8 mouse cellular contexts compared by ENCODE assay signal in genomic region chr6:128760416-128761143, GRCm38 (mm10). TPM values are rescaled to one million over a fixed set of nuclear protein-coding genes. Genes with fewer than 3 reads are reported as not detected.
DNase-seq lines count a peak whose midpoint lies in the region; ATAC-seq and TF ChIP-seq lines count a peak whose summit lies in the region.
"Not testable (repeated sequence)": the region's sequence is repeated elsewhere in the genome, so short reads cannot be mapped to it uniquely, and the experiment has no call there.

No protein-coding gene starts in this region.

- H3K27me3 ChIP-seq in embryonic facial prominence, embryonic 12.5 days; kidney, adult 2 months (replicated peaks; ENCODE audit: control insufficient read depth, insufficient read depth, low read length); limb, embryonic 12.5 days; midbrain, embryonic 14.5 days (ENCODE audit: control insufficient read depth, insufficient read depth, low read length): not testable (repeated sequence)

- not testable (repeated sequence) for H3K4me1 ChIP-seq in embryonic facial prominence, embryonic 12.5 days; kidney, adult 2 months (ENCODE audit: control insufficient read depth, insufficient read depth, low read length); limb, embryonic 12.5 days (replicated peaks); midbrain, embryonic 14.5 days (ENCODE audit: control insufficient read depth, insufficient read depth, low read length)

- H3K9ac ChIP-seq in embryonic facial prominence, embryonic 12.5 days, result peak overlapping the region; percentile 47
- H3K9ac ChIP-seq in limb, embryonic 12.5 days (replicated peaks), result peak overlapping the region; percentile 60
- H3K9ac ChIP-seq in midbrain, embryonic 14.5 days (replicated peaks; ENCODE audit: low read length), result peak overlapping the region; percentile 70

- ATAC-seq in embryonic facial prominence, embryonic 12.5 days (ENCODE audit: insufficient number of reproducible peaks, insufficient read depth, low FRiP score, low TSS enrichment), result peak; percentile 59
- peak; percentile 62 for ATAC-seq in limb, embryonic 12.5 days (ENCODE audit: insufficient number of reproducible peaks, insufficient read depth, low FRiP score, low TSS enrichment, low read depth)
- peak; percentile 81 for ATAC-seq in midbrain, embryonic 14.5 days (ENCODE audit: low FRiP score, low TSS enrichment)

- peak overlapping the region; percentile 39 for H3K4me2 ChIP-seq in embryonic facial prominence, embryonic 12.5 days (replicated peaks)
- H3K4me2 ChIP-seq in limb, embryonic 12.5 days, result peak overlapping the region; percentile 43
- peak overlapping the region; percentile 45 for H3K4me2 ChIP-seq in midbrain, embryonic 14.5 days (ENCODE audit: low read length)

- not testable (repeated sequence) for TF ChIP-seq POLR2A in kidney, adult 2 months (IDR thresholded peaks at IDR 0.05; ENCODE audit: low read depth, low read length)

- under 1% methylated on average over 44 of the region's 44 CpGs for WGBS in embryonic facial prominence, embryonic 12.5 days
- WGBS in kidney, adult 2 months, result under 1% methylated on average over 44 of the region's 44 CpGs
- WGBS in limb, embryonic 12.5 days, result under 1% methylated on average over 44 of the region's 44 CpGs
- under 1% methylated on average over 44 of the region's 44 CpGs for WGBS in midbrain, embryonic 14.5 days

- not testable (repeated sequence) for H3K36me3 ChIP-seq in embryonic facial prominence, embryonic 12.5 days; kidney, adult 2 months (ENCODE audit: control insufficient read depth, insufficient read depth, low read length); limb, embryonic 12.5 days; midbrain, embryonic 14.5 days (ENCODE audit: control insufficient read depth, insufficient read depth, low read length)

- peak; percentile 61 for TF ChIP-seq CTCF in kidney, adult 2 months (conservative IDR thresholded peaks at IDR 0.05; ENCODE audit: insufficient read depth, insufficient read length, low read depth, low read length)

- peak overlapping the region; percentile 57 for H3K4me3 ChIP-seq in embryonic facial prominence, embryonic 12.5 days
- peak overlapping the region; percentile 76 for H3K4me3 ChIP-seq in kidney, adult 2 months (ENCODE audit: insufficient read depth, low read depth, low read length)
- peak overlapping the region; percentile 57 for H3K4me3 ChIP-seq in limb, embryonic 12.5 days (replicated peaks)
- peak overlapping the region; percentile 58 for H3K4me3 ChIP-seq in midbrain, embryonic 14.5 days (replicated peaks; ENCODE audit: low read depth, low read length)

- DNase-seq in 3134 (ENCODE audit: extremely low read depth, insufficient read length, low spot score), result peak; percentile 91
- DNase-seq in adrenal gland, postnatal 36 days, result peak; percentile 82 to 83
- peak; percentile 91 to 96 for DNase-seq in heart, adult 18-20 months
- DNase-seq in kidney, adult 2 months, result peak; percentile 92
- DNase-seq in midbrain, embryonic 14.5 days, result peak; percentile 92
- peak; percentile 89 for DNase-seq in spleen, adult 12 weeks (ENCODE audit: low spot score)

- peak overlapping the region; percentile 86 for H3K27ac ChIP-seq in embryonic facial prominence, embryonic 12.5 days
- H3K27ac ChIP-seq in kidney, adult 2 months (ENCODE audit: insufficient read depth, low read depth, low read length), result peak overlapping the region; percentile 68; the same call in 1 of the 2 replicates
- peak overlapping the region; percentile 86 for H3K27ac ChIP-seq in limb, embryonic 12.5 days
- H3K27ac ChIP-seq in midbrain, embryonic 14.5 days (replicated peaks; ENCODE audit: low read depth, low read length), result peak overlapping the region; percentile 89

- H3K9me3 ChIP-seq in embryonic facial prominence, embryonic 12.5 days; limb, embryonic 12.5 days; midbrain, embryonic 14.5 days (ENCODE audit: control insufficient read depth, low read length): not testable (repeated sequence)

RNA-seq across cellular contexts. Expression of gene Klrb1c, which starts 28.4 kb away (rescaled TPM):
- under 1 TPM; 0.16 to 0.20 TPM for total RNA-seq in adrenal gland, postnatal 36 days (2021)
- not detected in 2 replicates for polyA plus RNA-seq in embryonic facial prominence, embryonic 12.5 days (2016; fragmentation: Nextera tagmentation; extraction: Ambion mirVana)
- total RNA-seq in heart, adult 18-20 months (2021), result not detected
- 0.15 and 0.31 TPM in 2 replicates for polyA plus RNA-seq in kidney, adult 2 months (2012; rRNA removed)
- not detected in 2 replicates for polyA plus RNA-seq in limb, embryonic 12.5 days (2016; fragmentation: Nextera tagmentation; extraction: Ambion mirVana)
- polyA plus RNA-seq in midbrain, embryonic 14.5 days (2014; fragmentation: Nextera tagmentation; extraction: Ambion mirVana), result not detected in 2 replicates

RNA-seq across cellular contexts. Expression of gene Klrb1, which starts 37.7 kb away (rescaled TPM):
- total RNA-seq in adrenal gland, postnatal 36 days (2021), result not detected
- not detected in 2 replicates for polyA plus RNA-seq in embryonic facial prominence, embryonic 12.5 days (2016; fragmentation: Nextera tagmentation; extraction: Ambion mirVana)
- total RNA-seq in heart, adult 18-20 months (2021), result not detected
- polyA plus RNA-seq in kidney, adult 2 months (2012; rRNA removed), result not detected in 2 replicates
- polyA plus RNA-seq in limb, embryonic 12.5 days (2016; fragmentation: Nextera tagmentation; extraction: Ambion mirVana), result not detected in 2 replicates
- polyA plus RNA-seq in midbrain, embryonic 14.5 days (2014; fragmentation: Nextera tagmentation; extraction: Ambion mirVana), result 0.45 and 0.94 TPM in 2 replicates

Comparison
In these comparisons a context has a peak if more than half of its experiments do, and no peak if none do; other contexts are left out.
1. Peak in every context shown above with its lines: DNase-seq, ATAC-seq, H3K4me3 ChIP-seq and H3K27ac ChIP-seq.